Mouse (Mus musculus) 3T3-L1 (cell line): ENCODE measurements around the gene Casc3.
A peak's percentile ranks its signal among the peaks of the same experiment; 100 is the strongest.

ENCODE experiments used
- DNase-seq: peaks from one replicate; pipeline ENCODE4 v3.0.0-alpha.2; 2015; ENCODE audit warnings: low read depth, low spot score

The Casc3 gene

GRCm38 (mm10) chr11:98773635-98774295 lies 30.9 kb upstream of the Casc3 start:
- DNase-seq = peak; percentile 100

- no peak for DNase-seq
Observed at GRCm38 (mm10) chr11:98774582-98775347, 29.9 kb upstream of the Casc3 start, which contains the start of gene Nr1d1. TSS of gene Nr1d1 (minus strand) at chr11:98775333.

DNA sequence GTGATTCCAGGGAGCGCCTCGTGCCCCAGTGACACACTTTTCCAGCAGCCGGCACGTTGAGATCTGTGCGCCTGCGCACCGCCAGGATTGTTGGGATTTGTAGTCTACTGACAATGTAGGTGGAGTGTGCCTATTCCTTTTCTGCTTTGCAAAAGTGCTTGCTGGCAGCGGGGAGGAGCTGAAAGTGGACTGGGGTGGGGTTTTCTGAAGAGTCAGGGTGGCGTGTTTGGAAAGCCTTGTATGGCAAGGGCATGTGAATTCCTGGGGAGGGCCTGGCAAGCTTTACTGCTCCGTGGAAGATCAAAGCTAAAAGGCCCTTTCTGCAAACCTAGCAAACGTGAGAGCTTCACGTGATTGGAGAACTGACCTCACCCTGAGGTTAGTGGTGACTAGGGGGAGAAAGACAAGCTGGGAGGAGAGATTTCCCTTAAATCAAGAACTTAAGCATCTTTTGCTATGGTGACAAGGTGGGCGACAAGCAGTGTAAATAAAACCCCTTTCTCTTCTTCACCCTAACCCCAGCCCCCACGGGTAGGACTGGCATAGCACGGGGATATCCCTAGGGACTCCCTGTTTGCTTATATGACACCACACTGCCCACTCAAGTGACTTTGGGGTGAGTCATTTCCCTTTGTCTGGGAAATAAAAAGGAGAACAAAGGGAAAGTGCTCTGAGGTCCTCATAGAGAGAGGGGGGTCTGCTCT lies 29.2 kb upstream of the Casc3 start:
- DNase-seq = peak; percentile 100

DNA sequence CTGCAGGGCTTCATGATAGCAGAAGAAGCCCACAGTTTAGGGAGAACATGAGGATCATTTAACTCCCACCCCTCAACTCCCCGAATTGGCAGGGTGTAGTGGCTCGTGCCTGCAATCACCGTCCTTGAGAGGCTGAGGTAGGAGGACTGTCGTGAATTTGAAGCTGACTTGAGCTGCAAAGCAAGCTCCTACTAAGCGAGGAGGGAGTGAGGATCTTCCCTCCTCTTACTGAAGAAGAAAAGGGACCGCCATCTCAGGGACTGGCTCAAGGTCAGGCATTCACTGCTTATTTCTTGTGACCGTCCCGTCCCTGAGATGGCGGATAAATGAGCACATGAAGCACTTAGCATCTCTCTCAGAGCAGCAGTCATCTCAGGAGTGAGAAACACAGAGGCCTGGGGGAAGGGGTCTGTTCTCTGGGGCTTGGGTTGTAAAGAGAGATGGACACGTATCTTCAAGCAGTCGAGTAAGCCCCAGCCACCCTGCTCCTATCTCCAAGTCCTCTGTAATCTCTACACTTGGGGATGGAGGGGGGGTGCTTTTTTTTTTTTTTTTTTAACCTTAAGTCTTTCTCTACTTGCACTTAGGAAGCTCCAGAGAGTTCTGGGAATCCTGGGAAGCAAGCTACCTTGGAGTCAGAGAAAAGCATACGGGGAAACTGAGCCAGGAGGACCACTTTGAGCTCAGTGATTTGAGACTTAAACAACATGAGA lies 28.5 kb upstream of the Casc3 start:
- no peak for DNase-seq

DNA sequence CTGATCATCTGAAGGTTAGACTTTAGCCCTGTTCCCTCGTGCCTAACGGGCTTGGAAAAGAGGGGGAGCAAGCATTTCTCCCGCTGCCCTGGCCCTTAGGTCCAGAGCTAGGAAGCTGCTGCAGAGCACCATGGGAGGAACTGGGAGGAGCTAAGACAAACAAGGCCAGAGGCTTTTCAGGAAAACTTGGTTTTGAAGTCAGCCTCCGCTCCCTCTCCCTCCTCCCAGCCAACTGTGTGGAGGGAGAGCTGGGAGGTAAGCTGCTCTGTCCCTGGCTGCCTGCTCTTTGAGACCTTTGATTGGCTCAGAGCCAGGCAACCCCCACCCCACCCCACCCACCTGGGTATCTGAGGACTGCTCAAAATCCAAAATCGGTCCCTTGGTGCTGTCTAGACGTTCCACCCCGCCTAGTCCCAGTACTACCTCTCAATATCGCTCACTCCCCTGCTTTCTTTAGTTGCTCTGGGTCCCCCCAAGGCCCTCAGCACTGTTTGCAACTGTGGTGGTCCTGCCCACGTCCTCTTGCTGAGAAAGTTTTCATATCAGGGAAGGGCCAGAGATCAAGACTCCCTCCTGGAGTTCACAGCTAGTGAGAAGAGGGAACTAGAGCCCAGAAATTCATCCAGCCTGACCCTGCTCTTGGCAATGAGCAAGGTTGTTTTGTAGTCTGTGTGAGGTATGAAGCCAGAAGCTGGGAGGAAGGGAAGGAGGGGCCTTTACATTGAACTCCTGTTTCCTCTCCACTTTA lies 27.7 kb upstream of the Casc3 start:
- peak; percentile 67 for DNase-seq

- no peak for DNase-seq
Observed at GRCm38 (mm10) chr11:98777888-98778287, 26.8 kb upstream of the Casc3 start.

GRCm38 (mm10) chr11:98781851-98782512 lies 22.7 kb upstream of the Casc3 start:
- DNase-seq = peak; percentile 26

GRCm38 (mm10) chr11:98782651-98783235 lies 22.0 kb upstream of the Casc3 start:
- no peak for DNase-seq

- DNase-seq = peak; percentile 94
Observed at GRCm38 (mm10) chr11:98783236-98783696, 21.4 kb upstream of the Casc3 start.

DNA sequence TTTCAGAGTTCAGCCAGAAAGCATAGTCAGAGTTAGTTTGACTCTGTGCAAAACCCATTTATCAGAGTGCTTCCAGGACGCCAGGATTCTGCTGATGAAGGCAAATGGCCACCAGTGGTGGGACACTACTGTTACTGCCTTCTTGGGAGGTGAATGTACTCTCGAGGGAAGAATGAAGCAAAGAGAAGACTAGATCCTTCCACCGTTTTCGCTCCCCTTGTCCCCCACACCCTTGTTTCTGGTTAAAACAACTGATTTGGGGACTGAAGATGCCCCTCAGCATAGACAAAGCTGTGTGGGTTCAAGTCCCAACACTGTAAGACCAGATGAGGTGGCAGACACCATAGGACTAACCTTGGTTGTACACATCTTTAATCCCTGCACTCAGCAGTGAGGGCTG lies 20.6 kb upstream of the Casc3 start:
- DNase-seq = peak; percentile 19

DNA sequence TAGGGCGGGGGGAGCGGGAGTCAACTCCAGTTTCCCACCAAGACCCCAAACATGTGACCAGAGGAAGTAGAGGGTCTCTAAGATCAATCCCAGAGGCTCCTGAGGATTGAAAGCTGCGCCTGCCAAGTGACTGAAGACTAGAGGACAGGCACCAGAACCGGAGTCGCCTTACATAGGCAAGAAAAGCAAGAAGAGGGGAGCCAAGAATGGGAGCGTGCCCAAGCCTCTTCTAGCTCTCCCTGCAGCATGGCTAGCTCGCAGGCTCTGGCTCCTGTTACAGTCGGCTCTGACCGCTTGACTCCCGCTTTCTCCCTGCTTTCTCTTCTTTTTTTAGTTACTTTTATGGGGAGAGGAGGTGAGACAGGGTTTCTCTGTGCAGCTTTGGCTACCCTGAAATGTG lies 19.5 kb upstream of the Casc3 start:
- DNase-seq = no peak

GRCm38 (mm10) chr11:98785772-98786281 lies 18.9 kb upstream of the Casc3 start:
- peak; percentile 86 for DNase-seq

GRCm38 (mm10) chr11:98786359-98787214 lies 18.1 kb upstream of the Casc3 start:
- peak; percentile 99 for DNase-seq

- no peak for DNase-seq
Observed at GRCm38 (mm10) chr11:98787229-98787628, 17.5 kb upstream of the Casc3 start.

GRCm38 (mm10) chr11:98787691-98788090 lies 17.0 kb upstream of the Casc3 start:
- peak; percentile 61 for DNase-seq

DNA sequence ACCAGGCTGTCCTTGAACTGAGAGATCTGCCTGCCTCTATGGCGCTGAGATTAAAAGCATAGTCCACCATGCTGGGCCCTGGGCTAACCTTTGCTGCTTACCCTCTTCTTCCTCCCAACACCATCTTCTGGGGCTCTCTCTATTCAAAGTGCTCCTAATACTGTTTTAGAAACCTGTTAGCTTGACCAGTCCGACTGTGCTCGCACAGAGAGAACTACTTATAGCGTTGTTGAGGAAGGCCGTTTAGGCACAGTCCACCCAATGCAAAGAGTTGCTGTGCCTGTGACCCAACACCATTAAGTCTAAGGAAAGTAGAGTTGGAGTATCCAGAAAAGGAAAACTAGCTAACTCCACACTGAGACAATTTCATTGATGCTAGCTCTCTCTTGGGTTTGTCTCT lies 16.6 kb upstream of the Casc3 start:
- DNase-seq = no peak

DNA sequence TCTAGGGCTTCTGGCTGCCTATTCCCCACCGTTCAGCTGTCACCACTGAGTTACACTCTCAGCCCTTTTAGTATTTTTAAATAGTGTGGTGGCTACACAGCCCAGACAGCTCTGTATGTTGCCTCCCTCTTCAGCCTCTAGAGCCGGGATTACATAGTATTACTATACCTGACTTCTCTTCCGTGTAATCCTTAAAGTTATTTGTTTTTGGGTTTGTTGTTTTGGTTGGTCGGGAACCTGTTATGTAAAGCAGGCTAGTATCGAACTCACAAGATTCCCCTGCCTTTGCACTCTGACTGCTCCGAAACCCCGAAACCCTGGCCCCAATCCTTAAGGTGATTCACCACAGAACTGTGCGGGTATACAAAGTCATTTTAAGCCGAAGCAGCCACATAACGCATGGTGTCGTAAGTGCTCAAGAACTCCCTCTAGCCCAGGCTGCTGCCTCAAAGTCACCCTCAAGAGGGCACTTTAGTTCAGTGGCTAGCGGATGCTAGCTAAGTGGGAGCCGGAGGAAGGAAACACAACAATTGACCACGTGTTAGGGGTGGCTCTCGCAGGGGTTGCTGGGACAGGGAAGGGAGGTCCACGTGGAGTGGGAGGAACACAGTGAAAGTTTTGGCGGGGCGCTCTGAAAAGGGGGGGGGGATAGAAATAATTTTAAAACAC lies 16.0 kb upstream of the Casc3 start:
- DNase-seq = peak; percentile 98

- no peak for DNase-seq
Observed at GRCm38 (mm10) chr11:98789219-98789807, 15.4 kb upstream of the Casc3 start.
